Mouse (Mus musculus): ENCODE measurements around the gene Grm7. TPM values are rescaled to one million over a fixed set of nuclear protein-coding genes. Genes with fewer than 3 reads are reported as not detected.
A peak's percentile ranks its signal among the peaks of the same experiment; 100 is the strongest.

Gene Grm7
- total RNA-seq, 1 experiment = not detected

DNA sequence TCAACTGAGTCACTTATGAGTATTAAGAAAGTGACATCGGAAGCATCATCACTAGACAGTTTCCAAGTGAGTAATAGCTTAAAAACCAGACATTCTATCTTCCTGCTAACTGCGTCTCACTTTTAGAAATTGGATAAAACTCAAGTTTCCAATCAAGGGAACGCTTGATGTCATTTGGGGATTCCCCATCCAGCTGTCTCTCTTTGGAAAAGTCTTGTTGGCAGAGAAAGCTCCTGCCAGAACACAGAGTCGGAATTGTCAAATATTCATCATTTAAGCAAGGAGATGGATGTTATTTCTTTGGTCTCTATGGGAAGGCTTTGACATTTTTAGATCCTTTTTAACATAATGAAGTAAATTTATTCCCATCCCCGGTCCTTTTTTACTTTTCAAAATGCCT, 336.6 kb downstream of the Grm7 start:
- in situ Hi-C loops (cut with MboI; ENCODE audit: low sequenced_read_pairs in 2 of 2, unreplicated experiment in 2 of 2) = no loop called here
- TF ChIP-seq MAFK (IDR thresholded peaks at IDR 0.05; ENCODE audit: insufficient read depth, low read depth, low read length) (no peak), CHD2 (IDR thresholded peaks at IDR 0.05; ENCODE audit: low read depth, low read length) (no peak), ZNF384 (IDR thresholded peaks at IDR 0.05; ENCODE audit: low read depth, low read length) (no peak), HCFC1 (IDR thresholded peaks at IDR 0.05; ENCODE audit: borderline replicate concordance, insufficient read depth, low read length) (no peak), ZC3H11A (IDR thresholded peaks at IDR 0.05; ENCODE audit: borderline replicate concordance, low read depth, low read length) (no peak)
- Histone ChIP-seq H3K27ac (ENCODE audit: insufficient read depth, low read depth, low read length, poor library complexity, severe bottlenecking) (no peak overlapping the region), H3K4me3 (ENCODE audit: insufficient read depth in 1 of 2, low read depth in 1 of 2, low read length in 2 of 2, poor library complexity in 1 of 2, severe bottlenecking in 1 of 2) (no peak overlapping the region), H3K4me1 (ENCODE audit: control insufficient read depth in 2 of 2, insufficient read depth in 2 of 2, low read length in 2 of 2, poor library complexity in 1 of 2) (no peaks in the 10 kb centered on the region), H3K9ac (ENCODE audit: insufficient read depth, low read depth, low read length, poor library complexity, severe bottlenecking) (no peak overlapping the region), H3K36me3 (ENCODE audit: control insufficient read depth, insufficient read depth, low read length, poor library complexity, severe bottlenecking) (no peaks in the 10 kb centered on the region), H3K9me3 (ENCODE audit: control insufficient read depth, insufficient read depth, low read depth, low read length) (no peaks in the 10 kb centered on the region)
- no peak for DNase-seq (ENCODE audit: low read depth, low spot score)

DNA sequence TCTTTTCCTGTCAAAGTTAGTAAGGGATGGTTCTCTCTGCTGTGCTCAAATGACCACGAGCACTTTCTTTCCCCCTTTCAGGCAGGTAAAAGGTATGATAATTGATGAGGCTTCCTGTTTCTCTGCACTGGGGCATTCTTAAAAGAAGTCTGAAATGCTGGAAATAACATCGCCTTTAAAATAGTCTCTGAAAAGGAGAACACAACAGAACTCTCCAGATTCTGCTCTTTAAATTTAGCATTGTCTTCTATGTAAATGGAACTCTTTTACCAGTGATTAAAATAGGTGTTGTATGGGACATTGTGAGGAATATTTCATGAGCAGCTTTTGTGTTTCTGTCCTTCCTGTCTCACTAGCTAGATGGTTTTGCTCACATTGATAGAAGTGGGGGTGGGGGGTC, 393.7 kb downstream of the Grm7 start:
- H3K36me3 ChIP-seq (ENCODE audit: control insufficient read depth, insufficient read depth, low read length, poor library complexity, severe bottlenecking) = no peaks in the 10 kb centered on the region
- no peaks in the 10 kb centered on the region for H3K9me3 ChIP-seq (ENCODE audit: control insufficient read depth, insufficient read depth, low read depth, low read length)
- H3K4me3 ChIP-seq (ENCODE audit: insufficient read depth in 1 of 2, low read depth in 1 of 2, low read length in 2 of 2, poor library complexity in 1 of 2, severe bottlenecking in 1 of 2) = no peak overlapping the region
- no peak overlapping the region for H3K27ac ChIP-seq (ENCODE audit: insufficient read depth, low read depth, low read length, poor library complexity, severe bottlenecking)
- in situ Hi-C loops (cut with MboI; ENCODE audit: low sequenced_read_pairs in 2 of 2, unreplicated experiment in 2 of 2) = no loop called here
- no peak for TF ChIP-seq MAFK (IDR thresholded peaks at IDR 0.05; ENCODE audit: insufficient read depth, low read depth, low read length)
- no peak for TF ChIP-seq ZNF384 (IDR thresholded peaks at IDR 0.05; ENCODE audit: low read depth, low read length)
- TF ChIP-seq ZC3H11A (IDR thresholded peaks at IDR 0.05; ENCODE audit: borderline replicate concordance, low read depth, low read length) = no peak
- TF ChIP-seq HCFC1 (IDR thresholded peaks at IDR 0.05; ENCODE audit: borderline replicate concordance, insufficient read depth, low read length) = no peak
- no peak for TF ChIP-seq CHD2 (IDR thresholded peaks at IDR 0.05; ENCODE audit: low read depth, low read length)
- H3K4me1 ChIP-seq (ENCODE audit: control insufficient read depth in 2 of 2, insufficient read depth in 2 of 2, low read length in 2 of 2, poor library complexity in 1 of 2) = no peaks in the 10 kb centered on the region
- DNase-seq (ENCODE audit: low read depth, low spot score) = no peak
- no peak overlapping the region for H3K9ac ChIP-seq (ENCODE audit: insufficient read depth, low read depth, low read length, poor library complexity, severe bottlenecking)

DNA sequence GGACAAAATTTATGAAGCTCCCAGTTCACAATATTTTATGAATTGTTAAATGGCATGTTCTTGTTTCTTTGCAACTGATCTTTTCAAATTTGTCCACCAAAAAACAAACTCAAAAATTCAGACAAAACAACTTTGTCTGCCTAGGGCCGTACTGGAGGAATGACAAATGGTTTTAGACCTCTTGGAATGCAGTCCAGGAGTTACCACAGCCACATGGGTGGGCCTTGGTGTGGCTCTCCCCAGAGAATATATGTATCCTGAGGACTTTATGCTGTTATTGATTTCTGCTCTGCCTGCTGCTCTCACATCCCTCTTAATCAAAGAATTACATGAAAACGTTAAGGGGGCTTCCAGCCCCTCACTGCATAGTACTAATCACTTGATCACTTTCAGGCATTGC, 400.5 kb downstream of the Grm7 start:
- TF ChIP-seq MAFK (IDR thresholded peaks at IDR 0.05; ENCODE audit: insufficient read depth, low read depth, low read length) = no peak
- TF ChIP-seq ZNF384 (IDR thresholded peaks at IDR 0.05; ENCODE audit: low read depth, low read length) = no peak
- TF ChIP-seq CHD2 (IDR thresholded peaks at IDR 0.05; ENCODE audit: low read depth, low read length) = no peak
- TF ChIP-seq HCFC1 (IDR thresholded peaks at IDR 0.05; ENCODE audit: borderline replicate concordance, insufficient read depth, low read length) = no peak
- no peak for TF ChIP-seq ZC3H11A (IDR thresholded peaks at IDR 0.05; ENCODE audit: borderline replicate concordance, low read depth, low read length)
- Histone ChIP-seq H3K36me3 (ENCODE audit: control insufficient read depth, insufficient read depth, low read length, poor library complexity, severe bottlenecking) (no peaks in the 10 kb centered on the region), H3K4me3 (ENCODE audit: insufficient read depth in 1 of 2, low read depth in 1 of 2, low read length in 2 of 2, poor library complexity in 1 of 2, severe bottlenecking in 1 of 2) (no peak overlapping the region), H3K9ac (ENCODE audit: insufficient read depth, low read depth, low read length, poor library complexity, severe bottlenecking) (no peak overlapping the region), H3K9me3 (ENCODE audit: control insufficient read depth, insufficient read depth, low read depth, low read length) (no peaks in the 10 kb centered on the region), H3K27ac (ENCODE audit: insufficient read depth, low read depth, low read length, poor library complexity, severe bottlenecking) (no peak overlapping the region), H3K4me1 (ENCODE audit: control insufficient read depth in 2 of 2, insufficient read depth in 2 of 2, low read length in 2 of 2, poor library complexity in 1 of 2) (no peaks in the 10 kb centered on the region)
- in situ Hi-C loops (cut with MboI; ENCODE audit: low sequenced_read_pairs in 2 of 2, unreplicated experiment in 2 of 2) = no loop called here
- no peak for DNase-seq (ENCODE audit: low read depth, low spot score)

DNA sequence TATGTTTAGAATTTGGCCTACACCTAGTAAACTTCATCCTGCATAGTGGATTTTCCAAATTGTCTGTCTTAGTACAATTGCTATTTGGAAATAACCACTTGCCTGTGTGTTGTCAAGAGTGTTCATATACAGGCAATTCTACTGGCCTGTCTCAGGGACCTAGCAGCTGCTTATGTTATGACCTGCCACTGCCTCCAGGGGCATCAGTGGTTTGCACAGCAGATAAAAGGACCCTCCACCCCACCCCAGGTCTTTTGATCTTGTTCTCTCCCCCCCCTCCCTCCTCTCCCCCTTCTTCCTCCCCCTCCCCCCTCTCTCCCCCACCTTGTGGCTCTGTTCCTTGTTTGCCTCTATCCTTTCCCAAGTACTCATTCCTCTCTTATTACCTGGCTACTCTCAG, 403.9 kb downstream of the Grm7 start:
- Histone ChIP-seq H3K4me1 (ENCODE audit: control insufficient read depth in 2 of 2, insufficient read depth in 2 of 2, low read length in 2 of 2, poor library complexity in 1 of 2) (no peaks in the 10 kb centered on the region), H3K27ac (ENCODE audit: insufficient read depth, low read depth, low read length, poor library complexity, severe bottlenecking) (no peak overlapping the region), H3K9ac (ENCODE audit: insufficient read depth, low read depth, low read length, poor library complexity, severe bottlenecking) (no peak overlapping the region), H3K36me3 (ENCODE audit: control insufficient read depth, insufficient read depth, low read length, poor library complexity, severe bottlenecking) (no peaks in the 10 kb centered on the region), H3K9me3 (ENCODE audit: control insufficient read depth, insufficient read depth, low read depth, low read length) (no peaks in the 10 kb centered on the region), H3K4me3 (ENCODE audit: insufficient read depth in 1 of 2, low read depth in 1 of 2, low read length in 2 of 2, poor library complexity in 1 of 2, severe bottlenecking in 1 of 2) (no peak overlapping the region)
- TF ChIP-seq MAFK (IDR thresholded peaks at IDR 0.05; ENCODE audit: insufficient read depth, low read depth, low read length) (no peak), ZNF384 (IDR thresholded peaks at IDR 0.05; ENCODE audit: low read depth, low read length) (no peak), ZC3H11A (IDR thresholded peaks at IDR 0.05; ENCODE audit: borderline replicate concordance, low read depth, low read length) (no peak), HCFC1 (IDR thresholded peaks at IDR 0.05; ENCODE audit: borderline replicate concordance, insufficient read depth, low read length) (no peak), CHD2 (IDR thresholded peaks at IDR 0.05; ENCODE audit: low read depth, low read length) (no peak)
- DNase-seq (ENCODE audit: low read depth, low spot score) = peak; percentile 20
- in situ Hi-C loops (cut with MboI; ENCODE audit: low sequenced_read_pairs in 2 of 2, unreplicated experiment in 2 of 2) = no loop called here
